Mouse (Mus musculus): ENCODE results near the gene Mesp2. TPM values are rescaled to one million over a fixed set of nuclear protein-coding genes. Genes with fewer than 3 reads are reported as not detected.

The Mesp2 gene
- total RNA-seq, 2 experiments from 2014 or later, result not detected

GRCm38 (mm10) chr7:79822092-79822695, 11.7 kb downstream of the Mesp2 start:
- Histone ChIP-seq H3K27ac (no peak overlapping the region), H3K4me3 (no peak overlapping the region)
- intact Hi-C loops (cut with DNase I), result no loop called here
- no peak for TF ChIP-seq CTCF (IDR thresholded peaks at IDR 0.05)
- no peak for DNase-seq

GRCm38 (mm10) chr7:79828341-79828740, 17.8 kb downstream of the Mesp2 start:
- no peak for DNase-seq
- H3K4me3 ChIP-seq, result no peak overlapping the region
- H3K27ac ChIP-seq, result no peak overlapping the region
- intact Hi-C loops (cut with DNase I), result no loop called here
- TF ChIP-seq CTCF (IDR thresholded peaks at IDR 0.05), result no peak

GRCm38 (mm10) chr7:79831145-79831544, 20.6 kb downstream of the Mesp2 start:
- intact Hi-C loops (cut with DNase I), result no loop called here
- no peak for TF ChIP-seq CTCF (IDR thresholded peaks at IDR 0.05)
- Histone ChIP-seq H3K27ac (peak overlapping the region; percentile 63), H3K4me3 (no peak overlapping the region)
- DNase-seq, result no peak

GRCm38 (mm10) chr7:79831585-79831984, 21.1 kb downstream of the Mesp2 start:
- intact Hi-C loops (cut with DNase I), result no loop called here
- TF ChIP-seq CTCF (IDR thresholded peaks at IDR 0.05), result no peak
- peak; percentile 37 for DNase-seq
- H3K27ac ChIP-seq, result peak overlapping the region; percentile 63
- H3K4me3 ChIP-seq, result no peak overlapping the region

- intact Hi-C loops (cut with DNase I), result no loop called here
- no peak overlapping the region for H3K27ac ChIP-seq
- TF ChIP-seq CTCF (IDR thresholded peaks at IDR 0.05), result no peak
- H3K4me3 ChIP-seq, result no peak overlapping the region
- no peak for DNase-seq
Observed at GRCm38 (mm10) chr7:79832980-79833379, 22.5 kb downstream of the Mesp2 start.

GRCm38 (mm10) chr7:79835196-79835595, 24.7 kb downstream of the Mesp2 start:
- Histone ChIP-seq H3K4me3 (no peak overlapping the region), H3K27ac (no peak overlapping the region)
- intact Hi-C loops (cut with DNase I), result no loop called here
- no peak for TF ChIP-seq CTCF (IDR thresholded peaks at IDR 0.05)
- DNase-seq, result no peak

GRCm38 (mm10) chr7:79837247-79837646, 26.7 kb downstream of the Mesp2 start:
- no peak overlapping the region for H3K27ac ChIP-seq
- intact Hi-C loops (cut with DNase I), result no loop called here
- TF ChIP-seq CTCF (IDR thresholded peaks at IDR 0.05), result no peak
- no peak for DNase-seq
- no peak overlapping the region for H3K4me3 ChIP-seq

- Histone ChIP-seq H3K4me3 (no peak overlapping the region), H3K27ac (no peak overlapping the region)
- intact Hi-C loops (cut with DNase I), result no loop called here
- no peak for DNase-seq
- TF ChIP-seq CTCF (IDR thresholded peaks at IDR 0.05), result no peak
Observed at GRCm38 (mm10) chr7:79842163-79842562, 31.6 kb downstream of the Mesp2 start.

- no peak for TF ChIP-seq CTCF (IDR thresholded peaks at IDR 0.05)
- DNase-seq, result no peak
- peak overlapping the region; percentile 28 for H3K4me3 ChIP-seq
- intact Hi-C loops (cut with DNase I), result no loop called here
- H3K27ac ChIP-seq, result peak overlapping the region; percentile 28; the same call in 1 of the 2 replicates
Observed at GRCm38 (mm10) chr7:79844090-79844802, 33.7 kb downstream of the Mesp2 start.

GRCm38 (mm10) chr7:79846342-79846741, 35.8 kb downstream of the Mesp2 start:
- TF ChIP-seq CTCF (IDR thresholded peaks at IDR 0.05), result no peak
- H3K4me3 ChIP-seq, result peak overlapping the region; percentile 75
- H3K27ac ChIP-seq, result no peak overlapping the region
- intact Hi-C loops (cut with DNase I), result no loop called here
- no peak for DNase-seq

- Histone ChIP-seq H3K27ac (peak overlapping the region; percentile 79), H3K4me3 (peak overlapping the region; percentile 75)
- TF ChIP-seq CTCF (IDR thresholded peaks at IDR 0.05), result no peak
- intact Hi-C loops (cut with DNase I), result no loop called here
- DNase-seq, result peak; percentile 75
Observed at GRCm38 (mm10) chr7:79847456-79848451, 37.2 kb downstream of the Mesp2 start.

- Histone ChIP-seq H3K4me3 (no peak overlapping the region), H3K27ac (no peak overlapping the region)
- no peak for TF ChIP-seq CTCF (IDR thresholded peaks at IDR 0.05)
- intact Hi-C loops (cut with DNase I), result no loop called here
- no peak for DNase-seq
Observed at GRCm38 (mm10) chr7:79856305-79856704, 45.8 kb downstream of the Mesp2 start.
